Mouse (Mus musculus) C2C12 (cell line): ENCODE measurements at regions not wholly inside any gene's neighbourhood (a gene's known extent, or its start where the extent isn't known, plus 50 kb on each side); places are given as distances from the start of the nearest gene placed in this dataset.

Experiments
- CEBPB ChIP-seq: IDR thresholded peaks from one replicate; pipeline ENCODE4 v1.6.1; 2011; ENCODE audit warnings: low read depth, mild to moderate bottlenecking, control low read depth, moderate library complexity
- CTCF ChIP-seq: IDR thresholded peaks from one replicate; pipeline ENCODE4 v1.5.1; 2011; ENCODE audit not compliant: control insufficient read depth, insufficient read depth, insufficient read length
- MAX ChIP-seq: IDR thresholded peaks from one replicate; pipeline ENCODE4 v1.6.1; 2011; ENCODE audit warnings: mild to moderate bottlenecking, control low read depth
- MYOD1 ChIP-seq: IDR thresholded peaks from one replicate; pipeline ENCODE4 v1.6.1; 2011; ENCODE audit warnings: low read depth; ENCODE audit not compliant: control insufficient read depth, insufficient read length
- USF1 ChIP-seq: IDR thresholded peaks from one replicate; pipeline ENCODE4 v1.6.1; 2011; ENCODE audit warnings: low read depth, mild to moderate bottlenecking, control low read depth, moderate library complexity

- TF ChIP-seq CTCF: no peak
- no peak for TF ChIP-seq MAX
- TF ChIP-seq MYOD1: no peak
- TF ChIP-seq USF1: no peak
- no peak for TF ChIP-seq CEBPB
Measured at GRCm38 (mm10) chr13:110913177-110913576, 341.6 kb upstream of the Actbl2 start.
